Mouse (Mus musculus): ENCODE measurements at regions not wholly inside any gene's neighbourhood (a gene's known extent, or its start where the extent isn't known, plus 50 kb on each side); places are given as distances from the start of the nearest gene placed in this dataset.

DNA sequence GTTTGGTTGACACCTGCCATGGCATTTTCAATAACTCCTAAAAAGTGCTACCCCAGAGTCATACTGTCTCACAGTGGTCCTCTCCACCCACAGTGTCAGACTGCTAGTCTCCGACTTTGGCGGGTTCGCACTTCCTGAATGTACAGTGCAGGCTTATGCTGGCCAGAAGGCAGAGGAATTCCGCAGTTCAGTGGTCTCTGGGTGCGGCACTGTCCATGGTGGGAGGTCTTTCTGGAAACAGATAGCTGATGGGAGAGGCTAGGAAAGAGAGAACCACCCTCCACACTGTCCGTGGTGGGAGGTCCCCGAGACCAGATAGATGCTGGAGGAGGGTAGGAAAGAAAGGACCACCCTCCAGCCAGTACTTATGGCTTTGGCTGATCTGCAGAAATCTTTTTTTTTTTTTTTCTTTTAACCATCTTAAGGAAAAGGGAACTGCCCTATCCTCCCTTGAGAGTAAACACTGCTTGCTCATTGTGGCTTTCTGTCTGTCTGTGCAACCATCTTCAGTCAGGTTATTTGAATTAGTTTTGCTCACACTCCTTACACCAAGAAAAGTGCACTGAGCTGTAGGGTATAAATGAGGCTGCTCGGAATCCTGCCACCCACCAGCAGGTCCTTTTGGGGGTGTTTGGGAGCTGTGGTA lies 227.2 kb downstream of the Kcnrg start:
- ATAC-seq, result no peak

- ATAC-seq, result no peak
These were observed 228.5 kb downstream of the Kcnrg start for GRCm38 (mm10) chr14:61835729-61836128.

DNA sequence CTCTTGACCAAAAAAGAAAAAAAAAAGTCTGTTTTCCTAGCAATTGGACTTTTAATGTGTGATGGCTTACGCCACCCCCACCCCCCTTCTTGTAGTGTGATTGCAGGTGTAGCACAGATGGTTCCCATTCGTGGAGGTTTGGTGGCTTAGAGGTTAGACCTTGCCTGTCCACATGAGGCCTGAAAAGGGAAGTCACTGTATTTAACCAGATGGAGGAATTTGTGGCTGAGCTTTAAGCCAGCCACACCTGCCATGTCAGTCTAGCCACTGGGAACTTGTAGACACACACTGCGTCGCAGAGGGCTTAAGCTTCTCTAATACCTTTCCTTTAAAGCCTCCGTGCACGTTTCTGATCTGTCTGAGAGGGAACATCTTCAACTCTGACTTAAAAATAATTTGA lies 229.0 kb downstream of the Kcnrg start:
- ATAC-seq, result no peak

DNA sequence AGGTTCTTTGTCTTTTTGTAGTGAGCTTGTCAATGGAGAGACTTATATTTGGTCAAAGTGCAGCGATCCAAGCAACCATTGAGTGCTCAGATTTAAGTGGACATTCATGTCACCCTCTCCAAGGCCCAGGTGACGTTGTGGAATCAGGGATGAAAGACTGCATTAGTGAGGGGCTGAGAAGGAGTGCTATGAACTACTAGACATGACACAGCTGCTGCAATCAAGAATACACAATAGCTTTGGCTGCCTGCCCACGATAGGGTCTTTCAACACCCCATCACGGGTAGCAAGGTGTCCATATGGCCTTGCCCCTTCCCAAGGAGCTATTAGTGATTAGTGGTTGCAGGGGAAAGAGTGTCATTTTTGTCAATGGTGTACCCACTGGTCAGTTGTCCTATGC lies 229.7 kb downstream of the Kcnrg start:
- ATAC-seq, result no peak

DNA sequence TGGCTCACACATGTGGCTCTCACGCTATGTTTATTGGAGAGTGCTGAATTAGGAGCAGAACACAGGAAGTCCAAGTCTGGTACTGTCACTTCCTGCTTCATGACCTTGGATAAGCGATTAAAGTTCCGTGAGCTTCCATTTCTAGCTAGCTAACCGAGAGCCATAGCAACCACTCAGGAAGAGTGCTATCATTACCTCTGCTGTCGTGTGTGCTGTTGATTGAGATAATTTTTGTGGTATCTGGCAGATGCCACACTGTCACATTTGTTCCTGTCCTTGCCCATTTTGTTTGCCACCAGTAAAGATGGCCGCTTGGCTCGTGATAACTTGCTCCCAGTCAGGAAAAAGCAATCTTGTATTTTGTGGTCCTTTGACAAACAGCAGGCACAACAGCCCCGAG lies 230.6 kb downstream of the Kcnrg start:
- ATAC-seq, result no peak

DNA sequence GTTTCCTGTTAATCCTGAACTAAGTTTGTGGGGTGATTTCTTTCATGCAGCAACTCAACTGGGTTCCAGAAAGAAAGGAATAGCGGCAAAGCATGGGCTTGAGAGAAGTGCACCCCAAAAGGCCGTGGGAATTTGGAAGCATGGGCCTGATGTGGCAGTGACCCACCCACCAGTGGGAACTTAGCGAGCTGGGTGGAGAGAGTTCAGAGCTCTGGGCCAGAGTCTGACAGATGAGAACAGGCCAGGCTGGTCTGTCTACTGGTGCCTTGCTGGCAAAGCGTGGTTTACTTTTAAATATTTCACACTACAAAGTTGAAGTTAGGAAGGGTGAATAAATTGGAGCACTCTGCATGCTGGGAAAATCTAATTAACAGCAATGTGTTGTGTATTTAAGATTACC lies 235.2 kb downstream of the Kcnrg start:
- no peak for ATAC-seq

DNA sequence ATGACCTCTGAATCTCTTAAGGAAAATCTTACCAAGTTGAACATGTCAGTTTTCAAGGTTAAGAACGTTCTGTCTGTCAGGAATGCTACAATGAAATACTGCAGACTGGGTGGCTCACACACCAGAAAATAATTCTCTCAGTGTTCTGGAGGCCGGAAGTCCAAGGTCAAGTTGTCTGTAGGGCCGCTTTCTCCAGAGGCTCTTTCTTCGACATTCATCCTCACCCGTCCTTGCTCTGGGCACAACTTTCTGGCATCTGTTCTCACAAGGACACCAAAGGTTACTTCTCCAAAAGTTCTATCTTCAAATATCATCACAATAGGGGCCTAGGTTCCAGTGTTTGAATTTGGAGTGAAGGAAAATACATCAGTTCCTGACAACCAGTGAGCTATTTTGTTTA lies 239.2 kb downstream of the Kcnrg start:
- ATAC-seq, result no peak

GRCm38 (mm10) chr14:61850244-61850643 lies 243.0 kb downstream of the Kcnrg start:
- ATAC-seq, result no peak

- no peak for ATAC-seq
These were observed 250.4 kb downstream of the Kcnrg start for GRCm38 (mm10) chr14:61857616-61858015.

- ATAC-seq, result peak; percentile 74
These were observed 253.4 kb downstream of the Kcnrg start for GRCm38 (mm10) chr14:61860688-61861087.

GRCm38 (mm10) chr14:61861357-61861958 lies 254.2 kb downstream of the Kcnrg start:
- ATAC-seq, result peak; percentile 23

GRCm38 (mm10) chr14:61862931-61863330 lies 255.7 kb downstream of the Kcnrg start:
- ATAC-seq, result no peak

GRCm38 (mm10) chr14:61863475-61863874 lies 256.2 kb downstream of the Kcnrg start:
- ATAC-seq, result no peak

DNA sequence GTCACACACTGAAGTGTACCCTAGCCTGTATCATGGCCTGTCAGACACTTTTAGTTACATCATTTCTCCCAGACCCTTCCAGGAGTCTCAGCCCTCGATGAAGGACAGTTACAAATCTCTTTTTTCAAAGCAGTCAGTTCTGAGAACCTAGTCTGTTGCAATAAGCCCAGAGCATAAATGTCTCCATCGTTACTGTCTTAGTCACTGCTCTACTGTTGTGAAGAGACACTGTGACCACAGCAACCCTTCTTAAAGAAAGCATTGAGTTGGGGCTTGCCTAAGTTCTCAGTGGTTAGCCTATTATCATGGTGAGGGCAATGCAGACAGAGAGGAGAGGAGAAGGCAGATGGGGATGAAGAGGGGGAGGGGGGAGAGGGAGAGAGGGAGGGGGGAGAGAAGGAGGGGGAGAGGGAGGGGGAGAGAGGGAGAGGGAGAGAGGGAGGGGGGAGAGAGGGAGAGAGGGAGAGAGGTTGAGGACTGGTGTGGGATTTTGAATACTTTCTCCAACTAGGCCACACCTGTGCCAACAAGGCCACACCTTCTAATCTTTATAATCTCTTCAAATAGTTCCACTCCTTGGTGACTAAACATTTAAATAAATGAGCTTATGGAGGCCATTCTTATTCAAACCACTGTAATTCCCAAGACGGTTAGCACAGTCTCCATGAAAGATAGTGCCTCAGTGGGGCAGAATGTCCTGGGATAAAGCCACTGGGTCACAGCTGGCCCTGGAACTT lies 259.4 kb downstream of the Kcnrg start:
- no peak for ATAC-seq

DNA sequence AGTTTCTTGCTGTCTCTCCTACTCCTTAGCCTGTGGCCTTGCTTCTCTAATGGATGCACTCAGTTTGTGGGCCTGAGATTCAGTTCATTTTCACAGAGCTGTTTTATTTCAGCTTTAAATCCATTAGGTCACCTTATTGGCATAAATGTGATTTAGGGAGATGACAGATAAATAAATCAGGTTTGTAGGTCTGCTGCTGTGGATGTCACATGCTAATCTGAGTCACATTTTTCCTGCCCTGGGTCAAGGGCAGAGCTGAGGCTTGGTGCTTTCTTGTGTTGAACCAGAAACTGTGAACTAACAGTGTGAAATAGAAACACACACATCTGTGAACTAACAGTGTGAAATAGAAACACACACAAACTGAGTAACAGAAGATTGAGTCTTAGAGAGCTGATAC lies 266.9 kb downstream of the Kcnrg start:
- ATAC-seq, result no peak

- ATAC-seq, result no peak
These were observed 272.2 kb downstream of the Kcnrg start for GRCm38 (mm10) chr14:61879416-61879815.

DNA sequence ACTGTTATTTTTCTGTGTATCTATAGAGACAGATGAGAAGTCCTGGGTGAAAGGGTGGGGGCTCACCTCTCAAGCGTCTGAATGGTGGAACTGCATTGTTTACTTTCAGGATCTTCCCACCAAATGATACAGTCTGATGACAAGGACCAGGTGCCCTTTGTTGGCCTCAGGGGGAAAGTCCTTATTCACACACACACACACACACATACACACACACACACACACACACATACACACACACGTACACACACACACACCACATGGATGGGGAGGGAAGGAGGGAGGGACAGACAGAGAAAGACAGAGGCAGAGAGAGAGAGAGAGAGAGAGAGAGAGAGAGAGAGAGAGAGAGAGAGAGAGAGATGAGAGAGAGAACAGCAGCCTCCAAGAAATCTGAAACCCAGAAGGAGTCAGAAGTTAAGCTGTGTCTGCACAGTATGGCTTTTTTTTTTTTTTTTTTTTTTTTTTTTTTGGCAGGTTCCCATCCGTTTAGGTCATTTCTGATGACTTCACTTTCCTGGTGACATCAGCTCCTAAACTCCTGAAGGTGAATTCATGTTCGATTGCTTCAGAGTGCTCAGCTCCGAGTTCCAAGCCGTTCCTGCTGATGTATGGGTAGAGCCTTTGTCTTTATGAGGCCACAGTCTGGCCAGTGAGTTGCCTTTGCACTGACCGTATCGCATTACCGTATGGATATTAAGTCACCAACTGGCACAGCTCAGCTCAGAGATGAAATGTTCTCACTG lies 273.4 kb downstream of the Kcnrg start:
- no peak for ATAC-seq

GRCm38 (mm10) chr14:61885241-61886015 lies 278.2 kb downstream of the Kcnrg start:
- ATAC-seq, result no peak

- ATAC-seq, result no peak
These were observed 282.4 kb downstream of the Kcnrg start for GRCm38 (mm10) chr14:61889626-61890025.

DNA sequence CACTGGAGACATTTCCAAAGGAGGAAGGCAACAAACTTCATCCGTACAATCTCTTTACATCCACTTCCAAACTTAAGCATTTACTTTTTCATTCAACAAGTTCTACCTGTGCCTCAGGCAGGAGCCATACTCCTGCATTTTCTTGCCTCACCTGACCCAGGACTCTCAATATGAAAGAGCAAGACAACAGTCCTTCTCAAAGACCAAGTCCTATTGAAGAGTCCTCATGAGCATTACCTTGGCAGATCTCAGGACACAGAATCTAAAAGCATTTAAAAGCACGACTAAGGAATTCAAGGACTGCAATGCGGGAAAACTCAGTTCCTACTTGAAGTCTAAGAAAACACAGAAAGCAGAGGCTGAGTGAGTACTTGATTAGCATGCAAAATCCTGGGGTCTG lies 286.5 kb downstream of the Kcnrg start:
- no peak for ATAC-seq

GRCm38 (mm10) chr14:61896879-61897278 lies 289.6 kb downstream of the Kcnrg start:
- no peak for ATAC-seq

DNA sequence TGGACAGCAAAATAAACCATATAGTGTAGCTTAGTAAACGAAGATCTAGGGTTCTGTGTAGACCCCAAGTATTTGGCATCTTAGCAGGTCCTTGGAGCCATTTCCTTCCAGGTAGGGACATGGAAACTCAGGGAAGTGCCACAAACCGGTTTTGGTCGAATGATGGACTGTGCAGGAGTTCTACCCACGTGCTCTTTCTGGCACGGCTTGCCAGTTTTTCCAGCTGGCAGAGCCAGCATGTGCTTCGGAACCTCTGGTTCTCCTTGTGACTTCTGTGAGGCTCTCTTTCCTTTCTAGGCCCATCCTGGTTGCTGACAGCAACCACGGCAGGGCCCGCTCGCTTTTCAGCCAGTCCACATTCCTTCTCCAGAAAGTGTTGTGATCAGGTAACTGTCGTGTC lies 291.4 kb downstream of the Kcnrg start:
- no peak for ATAC-seq
